Mouse (Mus musculus) gastrocnemius, adult 18-20 months (tissue): ENCODE results near the gene Rims4. TPM values are rescaled to one million over a fixed set of nuclear protein-coding genes. Genes with fewer than 3 reads are reported as not detected.

Source experiments
- DNase-seq: peaks from one replicate; pipeline ENCODE4 v3.0.0; 2021; ENCODE audit warnings: low spot score
- total RNA-seq, 2 experiments: library from RNA; stranded (reverse); gene quantifications; 2 replicates each; pipeline ENCODE4 v1.2.3; 2021

The Rims4 gene
- total RNA-seq, 2 experiments from 2014 or later, result 1.4 to 3.2 TPM

DNA sequence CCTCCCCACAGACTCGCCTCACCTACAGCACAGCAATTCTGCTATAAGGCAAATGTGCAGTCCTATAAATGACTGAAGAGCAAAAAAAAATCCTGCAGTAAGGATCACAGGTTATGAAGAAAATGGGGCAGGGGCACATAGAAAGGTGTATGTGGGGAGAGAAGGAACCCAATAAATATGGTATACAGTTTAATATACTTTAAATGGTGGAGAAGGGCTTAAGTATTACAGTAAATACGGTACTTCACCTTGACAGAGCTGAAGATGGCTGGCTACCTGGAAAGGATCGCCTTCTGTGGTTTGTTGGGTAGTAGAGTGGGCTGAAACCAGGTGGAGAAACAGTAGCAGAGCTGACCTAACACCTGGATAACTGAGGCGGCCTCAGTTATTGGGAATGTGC is 47.2 kb downstream of the Rims4 start:
- DNase-seq, result no peak

DNA sequence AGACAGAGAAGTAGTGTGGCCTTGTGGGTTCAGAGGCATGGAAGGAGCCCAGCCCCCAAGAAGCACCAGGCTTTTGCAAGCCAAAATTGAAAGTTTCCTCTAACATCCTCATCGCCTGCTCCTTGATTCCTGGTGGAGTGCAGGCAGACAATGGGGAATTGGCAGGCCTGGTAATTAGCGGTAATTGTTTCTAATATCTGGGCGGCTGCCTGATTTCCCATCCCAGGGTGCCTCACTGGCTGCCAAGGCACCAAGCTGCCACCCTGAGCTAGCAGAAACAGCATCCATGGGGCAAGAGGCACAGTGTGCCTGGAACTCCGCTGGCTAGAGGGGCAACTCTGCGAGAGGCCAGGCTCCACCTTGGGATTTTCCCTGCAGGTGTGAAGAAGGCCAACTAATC is 48.7 kb downstream of the Rims4 start:
- no peak for DNase-seq

DNA sequence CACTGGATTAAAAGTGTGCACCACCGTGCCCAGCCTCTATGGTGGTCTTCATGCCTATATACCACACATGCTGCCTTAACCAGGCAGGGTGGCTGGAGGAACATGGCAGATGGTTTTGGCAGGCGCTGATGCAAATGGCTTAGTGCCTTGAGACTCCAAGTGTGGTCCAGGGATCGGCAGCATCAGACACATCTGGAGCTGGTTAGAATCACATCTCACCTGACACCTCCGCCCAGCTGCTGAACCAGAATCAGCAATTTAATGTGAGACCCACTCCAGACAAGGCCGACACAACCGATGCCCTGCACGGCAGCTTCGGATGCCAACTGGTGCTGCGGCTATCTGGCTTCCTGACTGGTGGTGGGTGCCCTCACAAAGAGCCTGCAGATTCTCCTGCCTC is 52.4 kb downstream of the Rims4 start:
- no peak for DNase-seq

DNA sequence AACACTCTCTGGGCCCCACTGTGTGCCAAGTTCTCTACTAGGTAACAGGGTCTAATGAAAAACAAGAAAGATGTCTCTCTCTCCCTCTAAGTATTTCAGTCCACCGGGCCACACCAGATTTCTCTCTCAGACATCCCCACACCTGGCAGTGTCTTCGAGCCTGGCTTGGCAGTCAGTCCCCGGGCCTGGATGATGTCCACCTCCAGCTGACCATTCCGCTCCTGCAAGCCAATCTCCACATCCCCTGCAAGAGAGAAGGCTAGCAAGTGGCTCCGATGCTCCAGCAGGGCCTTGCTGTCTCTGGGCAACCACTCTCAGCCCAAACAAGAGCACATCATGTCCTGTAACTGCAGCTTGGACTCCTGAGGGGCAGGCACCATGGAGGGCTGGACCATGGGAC is 53.2 kb downstream of the Rims4 start:
- DNase-seq, result no peak

DNA sequence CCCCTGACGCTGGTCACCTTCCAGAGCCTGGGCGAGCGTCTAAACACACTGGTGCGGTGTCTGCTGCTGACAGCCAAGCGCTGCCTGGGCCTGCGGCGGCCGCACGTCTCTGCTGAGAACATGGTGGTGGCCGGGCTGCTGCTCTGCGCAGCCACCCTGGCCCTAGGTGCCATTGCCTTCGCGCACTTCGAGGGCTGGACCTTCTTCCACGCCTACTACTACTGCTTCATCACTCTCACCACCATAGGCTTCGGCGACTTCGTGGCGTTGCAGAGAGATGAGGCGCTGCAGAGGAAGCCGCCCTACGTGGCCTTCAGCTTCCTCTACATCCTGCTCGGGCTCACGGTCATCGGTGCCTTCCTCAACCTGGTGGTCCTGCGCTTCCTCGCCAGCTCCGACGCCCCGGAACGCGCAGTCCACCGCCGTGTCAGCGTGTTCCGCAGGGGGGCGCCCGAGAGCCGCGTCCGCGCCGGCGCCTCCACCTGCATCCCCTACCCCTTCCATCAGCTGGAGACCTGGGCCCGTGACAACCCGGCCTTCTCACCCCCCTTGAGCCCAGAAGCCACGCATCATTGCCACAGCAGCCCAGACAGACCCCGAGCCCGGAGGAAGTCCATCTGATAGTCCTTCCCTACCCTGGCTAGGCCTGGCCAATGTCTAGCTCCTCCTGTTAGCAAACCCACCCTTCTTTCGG is 60.1 kb downstream of the Rims4 start:
- peak; percentile 7 for DNase-seq

DNA sequence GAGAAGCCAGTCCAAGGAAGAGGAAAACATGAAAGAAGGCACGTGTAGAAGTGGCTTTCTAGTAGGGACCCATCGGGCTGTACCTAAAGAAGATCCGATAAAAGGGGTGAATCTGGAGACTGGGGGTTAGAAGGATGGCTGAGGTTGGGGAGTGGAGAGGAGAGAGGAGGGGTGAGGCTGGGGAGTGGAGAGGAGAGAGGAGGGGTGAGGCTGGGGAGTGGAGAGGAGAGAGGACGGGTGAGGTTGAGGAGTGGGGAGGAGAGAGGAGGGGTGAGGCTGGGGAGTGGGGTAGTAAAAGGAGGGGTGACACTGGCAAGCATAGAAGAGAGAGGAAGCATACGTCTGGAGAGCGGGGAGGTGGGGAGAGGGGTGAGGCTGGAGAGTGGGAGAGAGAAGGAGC is 61.2 kb downstream of the Rims4 start:
- no peak for DNase-seq

DNA sequence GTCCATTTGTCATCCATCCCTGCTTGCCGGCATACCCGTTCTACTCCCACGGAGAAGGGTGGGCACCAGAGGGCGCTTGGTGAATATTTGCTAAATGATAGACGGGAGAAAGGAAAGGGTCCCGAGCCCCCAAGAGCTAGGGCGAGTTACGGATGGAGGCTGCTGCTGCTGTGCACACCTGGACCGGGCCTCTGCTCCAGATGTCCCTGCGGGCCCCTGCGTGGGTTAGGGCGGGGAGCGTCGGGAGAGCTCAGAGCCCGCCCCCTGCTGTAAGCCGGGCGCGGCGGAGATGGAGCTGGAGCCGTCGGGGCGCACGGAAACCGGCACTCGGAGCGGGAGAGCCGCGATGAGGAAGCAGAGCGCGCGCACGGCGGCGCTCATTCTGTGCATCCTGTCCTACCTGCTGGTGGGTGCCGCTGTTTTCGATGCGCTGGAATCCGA is 65.0 kb downstream of the Rims4 start, which contains the start of gene Kcnk15:
TSS of gene Kcnk15 (plus strand) at position 191 of the 441 bp plus-strand sequence.
- DNase-seq, result no peak

DNA sequence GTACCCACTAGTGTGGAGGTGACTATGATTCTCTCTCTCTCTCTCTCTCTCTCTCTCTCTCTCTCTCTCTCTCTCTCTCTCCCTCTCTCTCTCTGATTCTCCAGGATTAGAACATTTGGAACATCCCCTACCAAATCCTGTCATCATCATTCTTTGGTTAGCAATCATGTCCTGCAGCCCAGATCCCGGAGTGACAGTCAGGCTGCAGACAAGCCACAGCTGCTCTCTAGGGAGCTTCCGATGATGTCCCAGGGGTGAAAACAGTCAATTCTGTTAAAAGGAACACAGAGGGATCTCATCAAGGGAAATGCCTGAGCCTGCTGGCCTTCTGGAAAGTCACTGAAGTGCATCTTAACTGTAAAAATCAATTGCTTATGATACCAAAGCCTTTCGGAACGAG is 76.4 kb downstream of the Rims4 start:
- DNase-seq, result no peak

DNA sequence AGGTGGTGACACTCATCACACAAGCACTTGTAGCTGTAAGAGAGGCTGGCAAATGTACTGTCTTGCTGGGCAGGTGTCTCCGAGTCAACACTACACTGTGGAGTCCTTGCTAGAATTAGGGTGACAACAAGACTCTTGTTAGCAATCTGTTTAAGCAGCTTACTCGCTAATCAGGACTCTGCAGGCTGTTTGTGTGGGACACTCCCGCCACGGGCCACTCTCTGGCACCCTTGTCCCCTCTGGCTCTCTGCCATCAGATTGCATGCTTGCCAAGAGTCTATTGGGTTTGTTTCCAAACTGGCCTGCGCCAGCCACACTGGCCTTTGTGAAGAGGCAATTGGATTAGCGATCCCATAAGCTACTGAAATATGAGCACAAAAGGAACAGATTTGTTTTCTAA is 79.0 kb downstream of the Rims4 start:
- no peak for DNase-seq

DNA sequence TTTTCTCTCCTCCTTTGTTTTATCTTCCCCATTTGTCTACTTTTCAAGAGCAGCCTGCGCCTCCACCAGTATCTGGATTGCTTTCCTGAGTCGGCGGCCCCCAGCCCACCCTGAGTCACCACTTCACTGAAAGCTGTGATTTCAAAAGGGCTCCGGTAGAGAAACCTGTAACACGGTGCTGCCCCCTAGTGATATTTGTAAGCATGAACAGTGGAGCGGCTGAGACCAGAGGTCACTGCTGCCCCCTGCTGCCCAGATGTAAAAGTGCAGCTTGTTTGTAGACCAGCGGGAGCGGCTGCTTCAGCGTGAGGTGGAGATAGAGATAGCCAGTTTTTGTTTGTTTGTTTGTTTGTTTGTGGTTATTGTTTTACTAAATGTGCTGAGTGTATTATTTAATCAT is 80.4 kb downstream of the Rims4 start:
- peak; percentile 85 for DNase-seq

DNA sequence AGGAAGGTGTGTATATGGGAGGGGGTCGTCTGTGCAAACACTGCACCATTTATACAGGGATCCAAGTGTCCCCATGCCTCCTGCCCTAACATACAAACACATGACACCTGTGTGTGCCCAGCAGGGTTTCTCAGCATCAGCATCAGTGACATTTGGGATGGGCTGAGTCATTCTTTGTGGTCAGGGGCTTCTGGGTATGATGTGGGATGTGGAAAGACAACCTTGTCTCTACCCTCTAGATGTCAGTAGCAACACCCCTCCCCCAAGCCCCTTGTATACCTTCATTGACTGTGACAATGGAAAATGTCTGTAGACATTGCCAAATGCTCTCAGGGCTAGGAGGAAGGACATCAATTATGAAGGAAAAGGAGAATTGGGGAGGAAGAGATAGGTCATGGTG is 87.3 kb downstream of the Rims4 start:
- DNase-seq, result no peak

DNA sequence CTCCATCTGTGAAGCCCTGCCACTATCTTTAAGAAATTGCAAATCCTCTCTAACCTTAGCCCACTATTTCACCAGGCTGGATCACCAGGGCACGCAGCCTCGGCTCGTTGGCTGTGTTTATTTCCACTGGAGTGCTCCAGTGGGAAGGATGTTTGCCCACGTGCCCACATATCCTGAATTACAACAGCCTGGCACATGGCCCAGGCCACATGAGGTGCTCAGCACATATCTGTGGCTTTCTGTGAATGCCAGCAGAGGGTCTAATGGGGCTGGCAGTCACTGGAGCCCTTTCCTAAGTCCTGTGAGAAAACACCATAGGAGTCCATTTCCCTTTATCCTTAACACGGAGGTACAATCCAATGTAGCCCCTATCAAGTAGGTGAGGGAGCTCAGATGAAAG is 92.0 kb downstream of the Rims4 start:
- DNase-seq, result no peak

DNA sequence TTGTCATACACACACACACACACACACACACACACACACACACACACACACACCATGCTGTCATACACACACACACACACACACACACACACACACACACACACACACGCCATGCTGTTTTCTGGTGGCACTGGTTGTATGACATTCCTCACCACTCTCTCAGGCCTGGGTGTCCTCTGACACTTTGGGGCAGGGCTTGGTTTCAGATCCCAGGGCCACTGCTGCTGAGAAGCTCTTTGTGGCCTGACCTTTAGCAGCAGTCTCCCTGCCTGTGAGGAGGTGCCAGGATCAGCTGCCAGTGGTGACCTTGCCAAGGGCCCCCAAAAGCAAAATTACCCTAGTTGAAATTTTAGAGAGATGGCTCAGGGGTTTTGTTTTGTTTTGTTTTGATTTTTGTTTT is 92.6 kb downstream of the Rims4 start:
- no peak for DNase-seq

DNA sequence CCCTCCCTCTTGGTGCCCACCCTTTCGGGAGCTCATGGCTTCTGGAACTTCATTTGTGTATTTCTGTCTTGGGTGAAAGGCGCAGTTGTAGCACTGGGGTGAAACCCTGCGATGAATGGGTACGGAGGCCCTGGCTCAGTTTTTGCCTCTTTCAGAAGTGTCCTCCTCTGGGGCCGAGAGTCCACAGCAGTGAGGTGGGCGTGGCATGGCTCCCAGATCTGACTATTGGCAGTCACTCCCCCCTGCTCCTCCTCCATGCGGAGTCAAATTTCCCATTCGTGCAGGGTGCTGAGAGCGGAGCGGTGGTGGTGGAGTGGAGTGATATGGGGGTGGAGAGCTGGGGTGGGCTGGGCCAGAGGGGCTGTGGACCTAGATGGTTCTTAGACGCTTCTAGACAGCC is 94.7 kb downstream of the Rims4 start:
- DNase-seq, result peak; percentile 60

DNA sequence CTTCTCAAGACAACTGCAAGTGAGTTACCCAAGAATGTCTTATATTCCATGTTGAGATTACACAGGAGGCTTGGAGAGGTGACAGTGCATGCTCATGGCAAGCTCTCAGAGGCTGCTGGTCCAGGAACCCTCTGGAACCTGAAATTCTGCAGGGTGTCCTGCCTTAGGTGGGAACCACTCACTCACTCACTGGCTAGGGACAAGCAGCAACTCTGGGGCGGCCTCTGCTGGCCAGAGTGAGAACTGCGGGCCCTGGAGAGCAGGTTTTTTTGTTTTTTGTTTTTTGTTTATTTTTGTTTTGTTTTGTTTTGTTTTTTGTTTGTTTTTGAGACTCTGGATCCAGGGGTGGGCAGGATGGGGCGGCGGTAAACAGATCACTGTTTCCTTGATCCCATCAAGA is 95.2 kb downstream of the Rims4 start:
- peak; percentile 48 for DNase-seq

DNA sequence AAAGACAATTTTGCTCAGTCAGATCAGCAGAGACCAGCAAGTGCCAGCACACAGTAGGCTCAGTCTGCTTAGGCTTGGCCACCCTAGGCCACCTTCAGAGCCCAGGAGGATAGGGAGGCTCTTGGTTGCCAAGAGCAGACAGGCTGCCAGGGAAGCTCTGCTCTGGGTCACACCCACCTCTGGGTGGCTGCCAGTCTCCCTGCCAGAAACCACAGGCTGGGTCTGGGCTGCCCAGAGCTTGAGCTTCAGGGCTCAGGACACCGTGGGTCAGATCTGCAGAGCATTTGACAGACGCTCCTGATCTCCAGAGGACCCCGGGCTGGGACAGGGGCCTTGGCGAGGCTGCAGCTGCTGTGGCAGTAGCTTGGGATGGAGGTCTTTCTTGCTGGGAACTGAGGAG is 97.9 kb downstream of the Rims4 start, which contains the start of gene Ccn5:
TSS of gene Ccn5 (plus strand) at position 255 of the 400 bp plus-strand sequence.
- DNase-seq, result peak; percentile 89

DNA sequence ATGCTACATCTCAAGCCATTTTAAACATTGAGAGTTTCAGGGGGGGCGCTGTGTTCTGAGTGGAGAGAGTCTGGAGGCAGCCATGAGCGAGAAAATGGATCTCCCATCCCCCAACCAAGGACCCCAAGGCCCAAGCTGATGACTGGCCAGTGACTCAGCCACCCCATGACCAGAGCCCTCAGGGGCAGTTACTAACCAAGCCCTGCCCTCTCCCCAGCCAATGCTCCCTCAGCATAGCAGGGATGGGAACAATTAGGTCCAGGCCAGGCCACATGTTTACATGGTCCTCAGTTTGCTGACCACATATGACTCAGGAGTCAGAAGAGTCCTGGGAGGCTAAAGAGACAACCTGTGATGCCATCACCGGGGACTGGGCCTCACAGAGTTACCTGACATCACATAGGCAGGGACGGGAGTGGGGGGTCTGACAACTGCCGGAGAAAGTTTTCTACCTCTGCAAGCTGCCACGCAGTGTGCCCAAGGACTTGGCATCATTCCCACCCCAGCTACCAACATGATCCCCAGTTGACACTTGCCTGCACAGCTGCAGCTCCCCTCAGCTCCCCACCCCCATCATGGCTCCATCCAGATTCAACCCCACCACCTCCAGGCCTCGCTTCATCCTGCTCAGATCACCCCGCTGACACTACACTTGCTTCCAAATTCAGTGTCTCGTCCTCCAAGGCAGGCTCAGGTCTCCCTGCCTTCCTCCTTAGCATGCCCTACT is 103.6 kb downstream of the Rims4 start:
- DNase-seq, result no peak

DNA sequence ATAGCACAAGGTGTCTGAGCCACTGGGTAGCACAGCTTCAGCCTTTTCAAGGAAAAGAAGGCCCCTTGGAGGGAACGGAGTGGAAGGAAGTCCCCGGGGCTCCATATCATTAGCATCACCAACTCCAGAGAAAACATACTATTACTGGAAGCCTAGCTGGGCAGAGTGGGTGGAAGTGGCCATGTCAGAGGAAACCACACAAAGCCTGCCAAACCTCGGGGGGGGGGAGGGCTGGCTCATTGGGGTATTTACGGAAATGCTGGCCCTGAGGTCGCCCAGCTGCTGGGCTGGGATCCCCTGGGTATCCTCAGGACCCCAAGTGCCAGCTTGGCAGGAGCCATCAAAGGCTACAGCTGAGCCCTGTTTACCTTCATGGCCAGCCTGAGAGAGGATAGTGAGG is 105.4 kb downstream of the Rims4 start:
- DNase-seq, result no peak

Other genes starting within 250 kb of the Rims4 start
- gene Ada, start 168.4 kb downstream of the Rims4 start, total RNA-seq, result under 1 TPM; 0.26 to 0.43 TPM
- gene Ccn5, start 97.8 kb downstream of the Rims4 start, total RNA-seq, result under 1 TPM; 0.82 to 0.95 TPM
- not detected for gene Kcnk15, start 65.0 kb downstream of the Rims4 start, total RNA-seq
- gene Ywhab, start 76.3 kb upstream of the Rims4 start, total RNA-seq, result 10 to 100 TPM; 39.3 to 42.4 TPM
- gene Pabpc1l, start 106.8 kb upstream of the Rims4 start, total RNA-seq, result under 1 TPM in 1 of 2 experiments, not detected in 1; 0.62 TPM
- 1 to 10 TPM; 8.3 to 9.2 TPM for gene Stk4, start 151.6 kb upstream of the Rims4 start, total RNA-seq
- 10 to 100 TPM; 15.8 to 16.3 TPM for gene Tomm34, start 152.5 kb upstream of the Rims4 start, total RNA-seq